Mouse (Mus musculus) cerebellum, adult 2 months (tissue): Measurements from ENCODE around the gene E2f3. TPM values are rescaled to one million over a fixed set of nuclear protein-coding genes. Genes with fewer than 3 reads are reported as not detected.

ENCODE experiments used
- DNase-seq, 2 experiments: peaks; one replicate each; pipeline ENCODE4 v3.0.0; 2021
- H3K27ac ChIP-seq: fragments of 200-500 bp; 2 replicates; pipeline ENCODE4 v1.5.1; 2012; ENCODE audit warnings: low read length, control low read depth, inconsistent platforms; ENCODE audit not compliant: insufficient read depth
- H3K27me3 ChIP-seq: fragments of 200-500 bp; 2 replicates; pipeline ENCODE4 v1.6.1; 2012; ENCODE audit warnings: inconsistent platforms, mild to moderate bottlenecking, low read length, moderate library complexity; ENCODE audit not compliant: control insufficient read depth, insufficient read depth
- H3K4me1 ChIP-seq: fragments of 200-500 bp; 2 replicates; pipeline ENCODE4 v1.6.1; 2011; ENCODE audit warnings: low read length; ENCODE audit not compliant: control insufficient read depth, insufficient read depth
- H3K4me3 ChIP-seq: fragments of 200-500 bp; replicated peaks from 2 replicates; pipeline ENCODE3; 2011; ENCODE audit warnings: mild to moderate bottlenecking, low read depth, low read length, control low read depth; ENCODE audit not compliant: insufficient read depth
- CTCF ChIP-seq: fragments of 200-500 bp; IDR thresholded peaks from 2 replicates; pipeline ENCODE4 v1.5.1; 2011; ENCODE audit warnings: low read depth, mild to moderate bottlenecking, control low read depth, low read length, moderate library complexity, borderline replicate concordance; ENCODE audit not compliant: insufficient read depth
- POLR2A ChIP-seq: fragments of 200-500 bp; IDR thresholded peaks from 2 replicates; pipeline ENCODE4 v1.6.1; 2011; ENCODE audit warnings: low read length, control low read depth, borderline replicate concordance; ENCODE audit not compliant: insufficient read depth
- WGBS: fragments of 180-500 bp; shearing (Covaris S2); methylation state at CpG from one replicate; pipeline ENCODE4 v1.1.7; 2018; 5-methylcytosine and 5-hydroxymethylcytosine counted together
- polyA plus RNA-seq: library from polyadenylated mRNA; depleted of rRNA; stranded (reverse); fragments of >200 nt; gene quantifications from 2 replicates; pipeline ENCODE4 v1.2.3, GENCODE M21; 2012

E2f3 gene
- polyA plus RNA-seq, 1 experiment, result 10.9 TPM

DNA sequence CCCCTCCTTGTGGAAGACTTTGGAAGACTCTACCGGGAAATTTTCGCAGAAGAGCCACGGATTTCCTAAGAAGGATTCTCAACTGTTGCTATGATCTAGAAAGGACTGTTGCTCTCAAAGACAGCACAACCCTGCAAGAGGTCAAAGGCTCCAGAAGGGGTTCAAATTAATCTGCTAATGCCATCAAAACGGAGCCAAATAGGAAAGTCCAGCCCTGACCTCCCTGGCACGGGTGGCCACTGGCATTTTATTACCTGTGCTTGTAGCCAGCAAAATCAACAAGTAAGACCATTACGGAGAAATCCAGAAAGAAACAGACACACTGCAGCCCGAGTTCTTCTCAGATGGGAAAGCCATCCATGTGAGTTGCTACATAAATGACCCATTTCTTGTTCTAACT lies 45.8 kb downstream of the E2f3 start:
- 88% methylated on average over 7 of the region's 7 CpGs for WGBS
- TF ChIP-seq POLR2A, result no peak
- no peak for TF ChIP-seq CTCF

DNA sequence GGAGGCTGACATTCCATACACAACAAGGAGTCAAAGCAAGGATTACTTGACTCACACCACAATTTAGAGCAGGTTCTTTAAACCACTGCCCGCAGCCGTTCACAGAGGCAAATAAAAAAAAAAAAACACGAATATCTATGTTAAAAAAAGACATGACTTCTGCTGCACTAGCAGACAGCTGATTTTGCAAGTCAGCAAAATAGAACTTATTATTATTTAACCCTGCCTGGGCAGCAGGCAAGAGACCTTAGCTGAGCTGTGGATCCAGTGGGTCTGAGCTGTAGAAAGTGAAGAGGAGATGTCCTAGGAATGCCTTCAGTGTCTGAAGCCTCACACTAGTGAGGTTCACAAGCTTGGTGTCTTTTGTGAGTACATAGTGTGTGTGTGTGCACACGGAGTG lies 46.5 kb downstream of the E2f3 start:
- no peak overlapping the region for H3K27ac ChIP-seq
- H3K4me1 ChIP-seq, result peaks cover 4% of the 10 kb centered on the region; the same call in 1 of the 2 replicates
- 95% methylated on average over 4 of the region's 4 CpGs for WGBS
- no peak for TF ChIP-seq POLR2A
- no peak for TF ChIP-seq CTCF
- H3K4me3 ChIP-seq, result no peak overlapping the region
- no peaks in the 10 kb centered on the region for H3K27me3 ChIP-seq
- no peak for DNase-seq

More for the DNA sequence above, 45.8 kb downstream of the E2f3 start:
- Histone ChIP-seq H3K27ac (no peak overlapping the region), H3K4me3 (no peak overlapping the region), H3K4me1 (peaks cover 4% of the 10 kb centered on the region; the same call in 1 of the 2 replicates), H3K27me3 (no peaks in the 10 kb centered on the region)
- no peak for DNase-seq

DNA sequence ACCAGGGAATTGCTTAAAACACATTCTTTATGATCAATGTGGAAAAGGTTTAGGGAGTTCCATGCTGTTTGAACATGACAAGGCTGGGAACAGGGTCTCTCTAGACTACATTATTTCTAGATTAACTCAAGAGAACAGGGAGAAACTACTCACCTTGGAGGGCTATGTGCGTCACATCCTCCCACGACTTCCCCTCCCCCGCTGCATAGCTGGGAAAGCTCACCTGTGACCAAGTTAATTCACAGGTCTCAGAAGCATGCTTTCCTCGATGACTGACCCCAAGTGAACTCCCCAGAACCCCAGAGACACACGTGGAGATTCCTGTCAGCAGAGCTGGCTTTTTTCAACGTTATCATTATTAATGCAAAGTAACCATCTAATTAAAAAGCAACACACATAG lies 47.1 kb downstream of the E2f3 start:
- 87% methylated on average over 6 of the region's 6 CpGs for WGBS
- TF ChIP-seq CTCF (no peak), POLR2A (no peak)
- Histone ChIP-seq H3K4me3 (no peak overlapping the region), H3K27ac (no peak overlapping the region), H3K27me3 (no peaks in the 10 kb centered on the region), H3K4me1 (peaks cover 2% of the 10 kb centered on the region; the same call in 1 of the 2 replicates)
- no peak for DNase-seq

- Histone ChIP-seq H3K4me1 (no peaks in the 10 kb centered on the region; the same call in none of the 2 replicates), H3K27ac (no peak overlapping the region), H3K4me3 (no peak overlapping the region), H3K27me3 (no peaks in the 10 kb centered on the region)
- 66% methylated on average over 3 of the region's 3 CpGs for WGBS
- DNase-seq, result no peak
- TF ChIP-seq POLR2A, result no peak
- TF ChIP-seq CTCF, result no peak
Observed at GRCm38 (mm10) chr13:29926168-29926567, 59.7 kb downstream of the E2f3 start.

- WGBS, result 67% methylated on average over 7 of the region's 7 CpGs
- DNase-seq, result no peak
- Histone ChIP-seq H3K27me3 (no peaks in the 10 kb centered on the region), H3K27ac (no peak overlapping the region), H3K4me3 (no peak overlapping the region), H3K4me1 (0 out of 2 replicates have a peak, but pooled peaks cover 2% of the 10 kb centered on the region)
- TF ChIP-seq CTCF (no peak), POLR2A (no peak)
Observed at GRCm38 (mm10) chr13:29919841-29920240, 66.0 kb downstream of the E2f3 start.

DNA sequence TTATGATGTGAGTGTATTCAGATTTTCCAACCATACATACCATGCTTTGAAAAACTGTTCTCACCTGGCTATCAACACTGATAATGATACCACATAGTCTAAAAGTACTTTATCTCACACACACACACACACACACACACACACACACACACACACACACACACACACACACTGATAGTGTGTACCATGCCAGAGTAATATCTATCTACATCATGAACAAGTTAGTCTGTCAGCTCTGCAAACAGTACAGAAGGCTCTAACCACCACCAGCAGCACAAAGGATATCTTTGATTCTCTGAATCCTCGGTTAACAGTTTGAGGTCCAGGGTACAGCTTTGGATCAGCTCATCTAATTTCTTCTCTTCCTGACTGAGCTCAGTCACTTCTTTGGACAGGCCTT lies 69.3 kb downstream of the E2f3 start:
- TF ChIP-seq POLR2A (no peak), CTCF (no peak)
- no peak overlapping the region for H3K27ac ChIP-seq
- H3K4me1 ChIP-seq, result 0 out of 2 replicates have a peak, but pooled peaks cover 2% of the 10 kb centered on the region
- WGBS, result 55% methylated on average over 1 of the region's 1 CpGs
- DNase-seq, result no peak
- H3K27me3 ChIP-seq, result no peaks in the 10 kb centered on the region
- no peak overlapping the region for H3K4me3 ChIP-seq

DNA sequence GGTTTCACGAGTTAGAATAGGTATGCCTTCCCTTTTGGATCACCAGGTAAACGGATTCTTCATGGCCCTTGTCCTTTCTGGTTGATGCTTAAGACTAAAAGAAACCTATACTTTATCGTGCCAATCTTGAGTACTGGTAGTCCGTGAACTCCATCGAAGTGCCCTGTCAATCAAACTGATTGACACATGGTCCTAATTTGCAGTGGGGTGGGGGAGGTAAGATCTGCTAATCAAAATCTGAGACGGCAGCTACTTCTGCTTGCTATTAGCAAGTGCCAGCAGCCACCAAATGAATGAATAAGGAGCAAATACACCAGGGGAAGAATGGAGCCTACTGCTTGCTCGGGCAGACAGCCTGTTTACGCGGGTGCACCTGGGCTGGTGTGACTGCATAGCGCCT lies 72.3 kb downstream of the E2f3 start:
- DNase-seq, result no peak
- H3K4me1 ChIP-seq, result no peaks in the 10 kb centered on the region
- no peak overlapping the region for H3K27ac ChIP-seq
- H3K27me3 ChIP-seq, result no peaks in the 10 kb centered on the region
- 92% methylated on average over 10 of the region's 10 CpGs for WGBS
- TF ChIP-seq CTCF (no peak), POLR2A (no peak)
- no peak overlapping the region for H3K4me3 ChIP-seq

DNA sequence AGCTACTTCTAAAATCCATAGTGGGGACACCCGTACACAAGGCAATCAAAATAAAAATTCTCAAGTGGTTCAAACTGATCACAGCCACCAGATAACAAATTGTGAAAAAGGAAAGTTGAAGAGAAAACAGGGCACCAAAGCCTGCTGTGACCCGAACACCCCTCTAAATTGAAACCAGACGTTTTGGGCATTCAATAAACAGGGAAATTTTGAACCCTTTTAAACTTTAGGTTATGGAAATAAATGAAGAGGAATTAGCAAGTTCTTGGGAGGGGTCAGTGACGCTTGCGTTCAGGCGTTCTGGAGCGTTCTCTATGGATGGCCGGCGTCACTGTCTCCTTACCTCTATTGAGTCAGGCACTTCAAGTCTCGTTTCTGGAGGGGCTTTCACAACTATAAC lies 72.8 kb downstream of the E2f3 start:
- Histone ChIP-seq H3K4me1 (no peaks in the 10 kb centered on the region), H3K27ac (no peak overlapping the region), H3K4me3 (no peak overlapping the region), H3K27me3 (no peaks in the 10 kb centered on the region)
- WGBS, result 95% methylated on average over 10 of the region's 10 CpGs
- no peak for DNase-seq
- TF ChIP-seq POLR2A, result no peak
- TF ChIP-seq CTCF, result no peak
